Mouse (Mus musculus) thymus, postnatal 0 days (tissue): ENCODE data around the gene Fam222b. TPM values are rescaled to one million over a fixed set of nuclear protein-coding genes. Genes with fewer than 3 reads are reported as not detected.

Experiments
- DNase-seq: peaks from one replicate; pipeline ENCODE4 v3.0.0-alpha.2; 2015; ENCODE audit warnings: low spot score
- microRNA counts: library from miRNA; unstranded; fragments of <30 nt; microRNA quantifications from one replicate; lab custom pipeline; 2015
- microRNA-seq: library from miRNA; unstranded; fragments of <30 nt; microRNA quantifications from one replicate; pipeline ENCODE4, GENCODE M21; 2016; ENCODE audit warnings: borderline number of aligned reads
- polyA plus RNA-seq: library from polyadenylated mRNA; unstranded; fragments of >200 nt; fragmentation: Nextera tagmentation; extraction: Ambion mirVana; gene quantifications from 2 replicates; pipeline ENCODE4 v1.2.1, GENCODE M21; 2015

Gene Fam222b
- polyA plus RNA-seq, 1 experiment from 2014 or later: 6.1 TPM

- DNase-seq: no peak
Observed at GRCm38 (mm10) chr11:78204287-78204686, 109.8 kb downstream of the Fam222b start.

DNA sequence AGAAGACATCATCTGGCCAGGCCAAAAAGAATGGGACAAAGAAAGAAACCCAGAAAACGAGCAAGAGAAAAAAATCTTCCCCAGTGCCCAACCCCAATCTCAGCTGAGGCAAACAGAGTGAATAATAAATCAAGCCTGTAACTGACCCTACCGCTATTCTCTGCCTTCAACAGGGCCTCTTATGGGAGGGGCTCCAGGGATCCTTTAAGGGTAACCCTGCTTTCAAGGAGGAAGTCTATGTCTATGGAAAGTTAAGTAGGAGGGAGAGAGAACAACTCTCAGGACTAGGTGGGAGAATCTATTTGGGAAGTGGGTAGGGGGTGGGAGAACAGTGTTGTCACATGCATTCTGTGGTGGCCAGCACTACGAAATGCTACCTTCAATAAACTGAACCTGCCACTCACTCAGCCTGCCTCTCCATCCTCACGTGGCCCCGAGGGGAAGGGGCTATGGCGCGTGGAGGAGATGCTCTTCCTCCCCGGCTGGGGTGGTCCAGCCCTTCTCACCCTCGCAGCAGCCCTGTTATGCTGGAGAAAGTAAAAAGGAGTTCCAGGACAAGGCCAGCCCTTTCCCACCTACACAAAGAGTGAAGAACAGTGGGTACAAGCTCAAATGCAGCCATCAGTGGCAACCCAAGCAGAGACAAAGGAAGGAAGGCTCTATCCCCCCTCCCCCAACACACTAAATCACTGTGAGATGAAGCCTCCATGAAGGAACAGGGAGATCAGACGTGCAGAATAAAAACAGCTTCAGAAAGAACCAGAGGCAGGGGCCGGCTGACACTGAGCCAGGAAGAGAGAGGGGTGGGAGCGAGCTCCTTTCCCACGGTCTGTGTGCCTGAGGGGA is 111.1 kb downstream of the Fam222b start:
- DNase-seq: no peak

MicroRNAs encoded within 50 kb of the gene (microRNA counts, 519-probe panel; counts per million panel counts)
- 5,035 counts per million, percentile 84 among the panel's probes with 10 or more counts for microRNA mmu-miR-144 (lab: Ali Mortazavi, UCI)
- 5,022 counts per million, percentile 84 among the panel's probes with 10 or more counts for microRNA mmu-miR-451 (lab: Ali Mortazavi, UCI)

Small RNA genes lying within 50 kb of the gene (microRNA-seq; reads per million reads assigned to microRNA genes)
- gene Mir144: 99.1 reads per million, percentile 45 among the genes with 10 or more reads in this experiment
- not detected for gene Mir451a
- not detected for gene Mir451b
- not detected for gene Mir7653

Other genes with a start within 250 kb of the Fam222b start
- gene Pipox, start 200.6 kb upstream of the Fam222b start, polyA plus RNA-seq: 2.8 TPM in 2 replicates
- 0.26 TPM in 2 replicates for gene Sez6, start 163.9 kb upstream of the Fam222b start, polyA plus RNA-seq
- 15.1 and 18.4 TPM in 2 replicates for gene Phf12, start 111.9 kb upstream of the Fam222b start, polyA plus RNA-seq
- 10.2 TPM in 2 replicates for gene Dhrs13, start 62.4 kb upstream of the Fam222b start, polyA plus RNA-seq
- 50.3 and 55.3 TPM in 2 replicates for gene Flot2, start 56.7 kb upstream of the Fam222b start, polyA plus RNA-seq
- 22.4 and 24.5 TPM in 2 replicates for gene Eral1, start 14.3 kb upstream of the Fam222b start, polyA plus RNA-seq
- gene Traf4, start 70.9 kb downstream of the Fam222b start, polyA plus RNA-seq: 57.5 and 58.6 TPM in 2 replicates
- 14.1 and 14.5 TPM in 2 replicates for gene Nek8, start 82.0 kb downstream of the Fam222b start, polyA plus RNA-seq
- gene Tlcd1, start 82.1 kb downstream of the Fam222b start, polyA plus RNA-seq: 12.2 and 13.5 TPM in 2 replicates
- 1,919 and 1,995 TPM in 2 replicates for gene Rpl23a, start 88.9 kb downstream of the Fam222b start, polyA plus RNA-seq
- gene Rab34, start 93.8 kb downstream of the Fam222b start, polyA plus RNA-seq: 26.4 and 29.6 TPM in 2 replicates
- 0.49 and 0.84 TPM in 2 replicates for gene Proca1, start 98.7 kb downstream of the Fam222b start, polyA plus RNA-seq
- 74.6 and 74.7 TPM in 2 replicates for gene Sdf2, start 151.1 kb downstream of the Fam222b start, polyA plus RNA-seq
- gene Supt6, start 151.3 kb downstream of the Fam222b start, polyA plus RNA-seq: 16.4 and 16.6 TPM in 2 replicates
- gene 2610507B11Rik, start 167.1 kb downstream of the Fam222b start, polyA plus RNA-seq: 88.6 and 107 TPM in 2 replicates
- 0.21 and 0.29 TPM in 2 replicates for gene BC030499, start 196.2 kb downstream of the Fam222b start, polyA plus RNA-seq
- gene Spag5, start 206.9 kb downstream of the Fam222b start, polyA plus RNA-seq: 28.0 and 31.5 TPM in 2 replicates
- gene Aldoc, start 228.3 kb downstream of the Fam222b start, polyA plus RNA-seq: 2.3 TPM in 2 replicates
- gene Pigs, start 233.8 kb downstream of the Fam222b start, polyA plus RNA-seq: 43.9 and 47.9 TPM in 2 replicates
- gene Unc119, start 248.8 kb downstream of the Fam222b start, polyA plus RNA-seq: 36.8 and 39.5 TPM in 2 replicates